Mouse (Mus musculus): ENCODE measurements around the gene Pim1.

DNA sequence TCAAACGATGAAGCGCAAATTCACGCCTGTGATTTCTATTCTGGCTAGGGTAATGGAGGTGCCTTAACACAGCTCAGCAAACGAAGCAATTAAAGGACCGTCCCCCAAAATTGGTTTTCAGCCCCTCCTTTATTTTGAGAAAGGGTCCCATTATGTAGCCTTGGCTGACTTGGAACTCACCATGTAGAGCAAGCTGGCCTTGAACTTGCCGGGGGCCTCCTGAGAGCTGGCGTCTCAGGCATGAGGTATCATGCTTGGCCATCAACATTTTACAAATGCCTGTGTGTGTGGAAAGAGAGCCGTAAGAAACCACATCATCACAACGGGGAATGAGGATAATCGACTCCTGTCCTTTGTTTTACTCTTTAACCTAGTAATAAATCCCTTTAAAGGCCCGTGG lies 23.5 kb upstream of the Pim1 start:
- TF ChIP-seq CTCF (IDR thresholded peaks at IDR 0.05; ENCODE audit: low read depth), result no peak
- no peak for TF ChIP-seq EP300 (IDR thresholded peaks at IDR 0.05; ENCODE audit: low read depth)

All from liver, postnatal 0 days (tissue).